Comparison of ENCODE assay signal across 14 mouse cellular contexts in the genomic region with DNA sequence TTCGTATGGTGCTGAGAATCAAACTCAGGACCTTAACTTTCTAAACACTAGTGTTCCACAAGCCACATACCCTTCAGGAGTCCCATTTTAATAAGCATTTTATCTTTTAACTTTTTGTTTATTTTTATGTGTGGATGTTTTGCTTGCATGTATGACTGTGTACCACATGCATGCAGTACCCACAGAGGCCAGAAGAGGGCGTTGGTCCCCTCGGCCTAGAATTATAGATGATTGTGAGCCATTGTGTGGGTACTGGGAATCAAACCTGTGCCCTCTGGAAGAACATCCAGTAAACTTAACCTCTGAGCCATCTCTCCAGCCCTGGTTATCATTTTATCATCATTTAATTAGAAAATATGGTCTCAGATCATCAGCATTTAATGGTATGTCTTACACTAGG.
DNase-seq lines count a peak whose midpoint lies in the region; ATAC-seq and TF ChIP-seq lines count a peak whose summit lies in the region.
"Had no signal": no experiment of that assay in that cellular context is flagged by ENCODE, and none has a peak within 500 bp of the region (broad histone marks: within the 10 kb centered on the region; RNA-seq: fewer than 3 reads in every experiment).

No protein-coding gene starts in this region.

- H3K4me2 ChIP-seq in forebrain, postnatal 0 days (ENCODE audit: low read depth), result no peak overlapping the region
- H3K4me2 ChIP-seq in forebrain, embryonic 16.5 days (ENCODE audit: low read length), result no peak overlapping the region
- H3K4me2 ChIP-seq in kidney, postnatal 0 days (ENCODE audit: low read length), result no peak overlapping the region
- H3K4me2 ChIP-seq: forebrain, embryonic 15.5 days; midbrain, embryonic 11.5 days had no signal

- 66% methylated on average over 3 of the region's 3 CpGs for WGBS in forebrain, postnatal 0 days
- 59% methylated on average over 3 of the region's 3 CpGs for WGBS in forebrain, embryonic 16.5 days
- 64% methylated on average over 3 of the region's 3 CpGs for WGBS in kidney, postnatal 0 days
- WGBS in bone marrow, adult 2 months, result 42% methylated on average over 3 of the region's 3 CpGs

- no peak overlapping the region for H3K9ac ChIP-seq in forebrain, postnatal 0 days
- H3K9ac ChIP-seq in forebrain, embryonic 16.5 days (replicated peaks; ENCODE audit: low read depth, low read length), result no peak overlapping the region
- H3K9ac ChIP-seq in kidney, postnatal 0 days (ENCODE audit: low read depth, low read length), result no peak overlapping the region
- H3K9ac ChIP-seq: forebrain, embryonic 15.5 days had no signal

- DNase-seq in forebrain, postnatal 0 days, result no peak
- no peak for DNase-seq in kidney, postnatal 0 days (ENCODE audit: low spot score)
- no peak for DNase-seq in kidney, adult 18-20 months
- peak; percentile 17 for DNase-seq in A20 (ENCODE audit: low read depth, low spot score)
- DNase-seq in urinary bladder, adult 2 months (ENCODE audit: low spot score), result no peak
- no peak for DNase-seq in layer of hippocampus, postnatal 14 days (ENCODE audit: low spot score in 2 of 2)
- DNase-seq: cerebellum, adult 2 months; gastrocnemius, postnatal 25 days; kidney, postnatal 25 days; lung, postnatal 36 days had no signal

- no peak for ATAC-seq in forebrain, postnatal 0 days
- ATAC-seq in forebrain, embryonic 16.5 days, result no peak
- ATAC-seq in kidney, postnatal 0 days (replicated peaks; ENCODE audit: low FRiP score, low read depth), result no peak
- ATAC-seq: forebrain, embryonic 15.5 days had no signal

- peaks cover 5% of the 10 kb centered on the region; the same call in 1 of the 2 replicates for H3K27me3 ChIP-seq in forebrain, postnatal 0 days (ENCODE audit: insufficient read depth, low read length)
- peaks cover 4% of the 10 kb centered on the region; the same call in 1 of the 2 replicates for H3K27me3 ChIP-seq in forebrain, embryonic 16.5 days (replicated peaks; ENCODE audit: control insufficient read depth, insufficient read depth, low read length)
- no peaks in the 10 kb centered on the region for H3K27me3 ChIP-seq in kidney, postnatal 0 days (ENCODE audit: insufficient read depth, low read length)
- H3K27me3 ChIP-seq: forebrain, embryonic 15.5 days had no signal

- peaks cover 6% of the 10 kb centered on the region; the same call in 1 of the 2 replicates for H3K4me1 ChIP-seq in forebrain, postnatal 0 days (ENCODE audit: insufficient read depth)
- H3K4me1 ChIP-seq in forebrain, embryonic 16.5 days (replicated peaks; ENCODE audit: control insufficient read depth, insufficient read depth, low read length), result peaks cover 10% of the 10 kb centered on the region
- 0 out of 2 replicates have a peak, but pooled peaks cover 5% of the 10 kb centered on the region for H3K4me1 ChIP-seq in kidney, postnatal 0 days (replicated peaks; ENCODE audit: insufficient read depth, low read length)
- no peaks in the 10 kb centered on the region for H3K4me1 ChIP-seq in bone marrow, adult 2 months (ENCODE audit: control insufficient read depth, insufficient read depth, low read length)

- peak; percentile 37 for TF ChIP-seq CTCF in forebrain, postnatal 0 days (IDR thresholded peaks at IDR 0.05; ENCODE audit: low read depth)
- TF ChIP-seq CTCF in kidney, postnatal 0 days (IDR thresholded peaks at IDR 0.05; ENCODE audit: low read depth), result peak; percentile 57
- peak; percentile 23; the same call in 1 of the 2 replicates for TF ChIP-seq CTCF in bone marrow, adult 2 months (IDR thresholded peaks at IDR 0.05; ENCODE audit: control insufficient read depth, insufficient read depth, low read length)

- no peak overlapping the region for H3K4me3 ChIP-seq in forebrain, postnatal 0 days (ENCODE audit: low read depth, low read length)
- no peak overlapping the region for H3K4me3 ChIP-seq in forebrain, embryonic 16.5 days (replicated peaks; ENCODE audit: low read length)
- no peak overlapping the region for H3K4me3 ChIP-seq in kidney, postnatal 0 days (replicated peaks; ENCODE audit: low read depth, low read length)
- H3K4me3 ChIP-seq in bone marrow, adult 2 months (replicated peaks; ENCODE audit: control insufficient read depth, low read depth, low read length), result no peak overlapping the region
- H3K4me3 ChIP-seq: forebrain, embryonic 15.5 days had no signal

- H3K36me3 ChIP-seq in forebrain, postnatal 0 days (ENCODE audit: insufficient read depth), result no peaks in the 10 kb centered on the region
- H3K36me3 ChIP-seq in forebrain, embryonic 16.5 days (ENCODE audit: control insufficient read depth, insufficient read depth), result no peaks in the 10 kb centered on the region
- no peaks in the 10 kb centered on the region for H3K36me3 ChIP-seq in kidney, postnatal 0 days (ENCODE audit: insufficient read depth, low read length)
- H3K36me3 ChIP-seq: forebrain, embryonic 15.5 days had no signal

- no peaks in the 10 kb centered on the region for H3K9me3 ChIP-seq in forebrain, postnatal 0 days (ENCODE audit: low read length)
- H3K9me3 ChIP-seq in forebrain, embryonic 16.5 days (ENCODE audit: control insufficient read depth, low read length), result no peaks in the 10 kb centered on the region
- H3K9me3 ChIP-seq in kidney, postnatal 0 days (replicated peaks; ENCODE audit: low read length), result no peaks in the 10 kb centered on the region
- H3K9me3 ChIP-seq: forebrain, embryonic 15.5 days had no signal

- no peak for TF ChIP-seq POLR2A in bone marrow, adult 2 months (IDR thresholded peaks at IDR 0.05; ENCODE audit: borderline replicate concordance, control insufficient read depth, low read depth, low read length)

- no peak overlapping the region for H3K27ac ChIP-seq in forebrain, postnatal 0 days (ENCODE audit: low read depth, low read length)
- H3K27ac ChIP-seq in forebrain, embryonic 16.5 days (ENCODE audit: low read length), result no peak overlapping the region
- no peak overlapping the region for H3K27ac ChIP-seq in kidney, postnatal 0 days
- no peak overlapping the region for H3K27ac ChIP-seq in bone marrow, adult 2 months (ENCODE audit: control insufficient read depth, insufficient read depth, low read depth, low read length, poor library complexity)
- H3K27ac ChIP-seq: forebrain, embryonic 15.5 days had no signal
